Mouse (Mus musculus): ENCODE measurements around the gene Ms4a14. TPM values are rescaled to one million over a fixed set of nuclear protein-coding genes. Genes with fewer than 3 reads are reported as not detected.

Gene Ms4a14
- polyA plus RNA-seq (2017; shearing (Covaris generic)), result not detected

DNA sequence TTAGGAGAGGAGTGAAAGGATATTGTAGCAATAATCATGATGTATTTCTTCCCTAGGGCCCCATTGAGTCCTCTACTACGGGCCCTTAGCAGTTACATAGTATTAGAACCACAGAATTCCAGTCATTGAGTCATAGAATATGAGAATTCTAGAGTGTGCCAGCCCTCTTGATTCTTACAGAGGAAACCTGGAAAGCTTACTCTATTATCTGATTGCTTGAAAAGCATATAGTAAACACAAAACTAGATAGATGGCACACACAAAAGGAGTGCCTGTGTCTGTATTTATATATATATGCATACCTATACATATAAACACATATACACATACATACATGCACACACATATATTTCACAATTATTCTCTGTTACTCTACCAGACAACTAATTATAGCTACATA, at the start of gene Ms4a14:
Gene Ms4a14, minus strand, starts transcription at position 101 of the 400 bp plus-strand sequence.

DNA sequence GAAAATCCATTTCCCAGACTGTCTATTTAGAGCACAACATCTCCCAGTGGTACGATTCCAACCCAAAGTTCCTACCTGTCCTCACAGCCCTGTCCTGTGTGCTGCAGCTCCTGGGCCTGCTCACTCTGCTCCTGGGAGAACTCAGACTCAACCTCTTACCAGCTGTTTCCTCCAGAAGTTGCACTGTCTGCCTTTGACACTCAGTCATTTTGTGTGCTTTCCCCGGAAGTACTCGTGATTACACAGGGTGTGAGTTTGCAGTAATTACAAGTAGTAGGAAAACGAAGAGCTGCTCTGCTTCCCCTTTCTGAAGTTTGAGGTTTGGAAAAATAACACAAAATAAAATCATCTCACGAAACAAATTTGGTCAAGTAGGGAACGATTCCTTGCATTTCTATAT, 21.7 kb upstream of the Ms4a14 start, which contains the start of gene Ms4a7:
Gene Ms4a7, minus strand, starts transcription at position 215 of the 400 bp plus-strand sequence.

DNA sequence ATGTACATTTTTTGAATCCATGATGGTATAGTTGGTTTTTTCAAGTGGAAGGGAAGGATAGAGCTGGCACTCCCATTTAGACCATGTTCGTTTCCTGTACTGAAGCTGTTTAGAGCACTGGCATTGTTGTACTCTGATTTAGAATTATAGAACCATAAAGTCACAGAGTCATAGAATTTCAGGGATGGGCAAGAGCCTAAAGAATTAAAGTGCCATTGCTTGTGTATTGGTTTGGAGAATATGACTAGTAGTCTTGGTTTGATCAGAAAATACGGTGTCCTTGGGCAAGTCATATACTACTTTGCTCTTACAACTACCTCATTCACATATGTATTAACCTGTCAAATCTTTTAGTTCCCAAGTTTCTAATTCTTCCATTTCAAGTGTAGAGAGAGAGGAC, 30.5 kb downstream of the Ms4a14 start, which contains the start of gene Ms4a5:
Gene Ms4a5, minus strand, starts transcription at position 101 of the 400 bp plus-strand sequence.

DNA sequence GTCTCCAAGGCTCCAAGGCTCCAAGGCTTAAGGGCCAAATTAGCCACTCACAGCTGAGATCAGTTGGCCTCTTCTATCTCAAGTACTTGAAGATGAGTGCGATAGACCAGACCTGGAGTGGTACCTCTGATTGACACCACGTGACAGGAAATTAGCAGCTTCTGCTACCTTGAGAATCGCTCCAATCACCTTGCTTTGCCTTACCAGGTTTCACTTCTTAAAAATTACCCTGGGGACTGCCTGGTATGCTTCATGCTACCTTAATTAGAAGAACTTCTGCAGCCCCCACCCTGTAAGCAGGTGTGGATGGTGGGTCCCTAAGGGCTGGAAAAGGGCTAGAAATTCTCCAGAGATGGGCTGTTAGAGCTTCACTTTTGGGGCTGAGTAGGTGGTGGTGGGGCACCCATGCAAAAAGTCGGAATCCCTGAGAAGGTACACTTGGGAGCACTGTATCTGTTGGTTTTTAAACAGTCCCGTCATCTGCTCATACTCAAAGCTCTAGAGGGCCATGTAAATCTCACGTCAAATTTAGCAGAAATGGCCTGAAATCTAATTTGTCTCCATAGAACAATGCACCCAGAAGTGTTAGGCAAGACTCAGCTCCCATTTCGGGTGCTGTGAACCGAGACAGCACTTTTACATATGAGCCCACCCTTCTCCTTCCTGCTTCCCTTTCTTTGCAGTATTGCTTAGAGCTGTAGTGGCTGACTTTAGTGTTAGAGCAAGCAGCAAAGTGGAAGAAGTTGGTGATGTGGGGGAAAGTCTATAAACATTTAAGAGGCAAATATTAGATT, 48.0 kb downstream of the Ms4a14 start, which contains the start of gene Ms4a1:
Gene Ms4a1, minus strand, starts transcription at position 190 of the 794 bp plus-strand sequence.

Other genes starting within 250 kb of the Ms4a14 start
- not detected for gene Ms4a8a, start 233.4 kb downstream of the Ms4a14 start, polyA plus RNA-seq (2017; shearing (Covaris generic))
- gene 1700017D01Rik, start 183.6 kb downstream of the Ms4a14 start, polyA plus RNA-seq (2017; shearing (Covaris generic)), result not detected
- not detected for gene 1700025F22Rik, start 149.1 kb downstream of the Ms4a14 start, polyA plus RNA-seq (2017; shearing (Covaris generic))
- gene Ms4a13, start 117.7 kb downstream of the Ms4a14 start, polyA plus RNA-seq (2017; shearing (Covaris generic)), result not detected
- not detected for gene Ms4a12, start 82.0 kb downstream of the Ms4a14 start, polyA plus RNA-seq (2017; shearing (Covaris generic))
- gene Ms4a1, start 48.2 kb downstream of the Ms4a14 start, polyA plus RNA-seq (2017; shearing (Covaris generic)), result not detected
- not detected for gene Ms4a5, start 30.6 kb downstream of the Ms4a14 start, polyA plus RNA-seq (2017; shearing (Covaris generic))
- gene Ms4a7, start 21.7 kb upstream of the Ms4a14 start, polyA plus RNA-seq (2017; shearing (Covaris generic)), result not detected
- 1.6 TPM for gene Ms4a4a, start 61.1 kb upstream of the Ms4a14 start, polyA plus RNA-seq (2017; shearing (Covaris generic))
- 21.3 TPM for gene Ms4a4c, start 90.3 kb upstream of the Ms4a14 start, polyA plus RNA-seq (2017; shearing (Covaris generic))
- 1,590 TPM for gene Ms4a4b, start 129.1 kb upstream of the Ms4a14 start, polyA plus RNA-seq (2017; shearing (Covaris generic))
- gene Ms4a6c, start 154.9 kb upstream of the Ms4a14 start, polyA plus RNA-seq (2017; shearing (Covaris generic)), result 9.9 TPM
- 643 TPM for gene Gm8369, start 171.5 kb upstream of the Ms4a14 start, polyA plus RNA-seq (2017; shearing (Covaris generic))
- 637 TPM for gene Ms4a6b, start 202.1 kb upstream of the Ms4a14 start, polyA plus RNA-seq (2017; shearing (Covaris generic))
- 1.7 TPM for gene Ms4a4d, start 222.3 kb upstream of the Ms4a14 start, polyA plus RNA-seq (2017; shearing (Covaris generic))

All from naive thymus-derived CD4-positive, alpha-beta T cell, adult 5 months (primary cell).